Mouse (Mus musculus) midbrain, embryonic 15.5 days (tissue): ENCODE measurements around the gene Snn. TPM values are rescaled to one million over a fixed set of nuclear protein-coding genes. Genes with fewer than 3 reads are reported as not detected.

Source experiments
- ATAC-seq: fragments of 200-750 bp; cut with Nextera tagmentation; replicated peaks from 2 replicates; pipeline ENCODE4 v1.8.0; 2017; ENCODE audit warnings: moderate TSS enrichment
- H3K27ac ChIP-seq: fragments of 300-500 bp; sonication (generic); 2 replicates; pipeline ENCODE4 v1.5.1; 2015; ENCODE audit warnings: mild to moderate bottlenecking, inconsistent platforms
- H3K27me3 ChIP-seq: fragments of 300-500 bp; sonication (generic); replicated peaks from 2 replicates; pipeline ENCODE4 v1.6.1; 2015; ENCODE audit warnings: inconsistent platforms
- H3K36me3 ChIP-seq: fragments of 300-500 bp; sonication (generic); replicated peaks from 2 replicates; pipeline ENCODE4 v1.6.1; 2015; ENCODE audit warnings: inconsistent platforms
- H3K4me1 ChIP-seq: fragments of 300-500 bp; sonication (generic); 2 replicates; pipeline ENCODE4 v1.6.1; 2015; ENCODE audit warnings: inconsistent platforms
- H3K4me2 ChIP-seq: fragments of 300-500 bp; sonication (generic); 2 replicates; pipeline ENCODE4 v1.6.1; 2015; ENCODE audit warnings: inconsistent platforms, mild to moderate bottlenecking, moderate library complexity
- H3K4me3 ChIP-seq: fragments of 300-500 bp; sonication (generic); 2 replicates; pipeline ENCODE4 v1.5.1; 2015; ENCODE audit warnings: mild to moderate bottlenecking, inconsistent platforms
- H3K9ac ChIP-seq: fragments of 300-500 bp; sonication (generic); 2 replicates; pipeline ENCODE4 v1.6.1; 2015; ENCODE audit warnings: mild to moderate bottlenecking, inconsistent platforms
- H3K9me3 ChIP-seq: fragments of 300-500 bp; sonication (generic); 2 replicates; pipeline ENCODE4 v1.6.1; 2016; ENCODE audit warnings: inconsistent platforms
- WGBS: fragments of 180-500 bp; shearing (Covaris S2); methylation state at CpG from one replicate; pipeline ENCODE4 v1.1.7; 2015; ENCODE audit warnings: mixed read lengths; 5-methylcytosine and 5-hydroxymethylcytosine counted together
- polyA plus RNA-seq: library from polyadenylated mRNA; unstranded; fragments of >200 nt; fragmentation: Nextera tagmentation; extraction: Ambion mirVana; gene quantifications from 2 replicates; pipeline ENCODE4 v1.2.1, GENCODE M21; 2015

Snn gene
- polyA plus RNA-seq, 1 experiment from 2014 or later, result 135 TPM

- Histone ChIP-seq H3K4me1 (peaks cover 58% of the 10 kb centered on the region), H3K4me3 (no peak overlapping the region), H3K27ac (no peak overlapping the region), H3K4me2 (no peak overlapping the region), H3K36me3 (peaks cover 12% of the 10 kb centered on the region; the same call in 1 of the 2 replicates), H3K27me3 (no peaks in the 10 kb centered on the region), H3K9me3 (no peaks in the 10 kb centered on the region), H3K9ac (no peak overlapping the region)
- ATAC-seq, result no peak
- WGBS, result 77% methylated on average over 5 of the region's 5 CpGs
Observed at GRCm38 (mm10) chr16:11071176-11071575, 10.4 kb downstream of the Snn start.

GRCm38 (mm10) chr16:11071887-11072286 is 11.1 kb downstream of the Snn start:
- ATAC-seq, result no peak
- Histone ChIP-seq H3K27ac (no peak overlapping the region), H3K27me3 (no peaks in the 10 kb centered on the region), H3K4me3 (no peak overlapping the region), H3K9me3 (no peaks in the 10 kb centered on the region), H3K36me3 (peaks cover 12% of the 10 kb centered on the region; the same call in 1 of the 2 replicates), H3K4me2 (no peak overlapping the region), H3K4me1 (peaks cover 58% of the 10 kb centered on the region), H3K9ac (no peak overlapping the region)
- WGBS, result 88% methylated on average over 4 of the region's 4 CpGs

GRCm38 (mm10) chr16:11072454-11072853 is 11.7 kb downstream of the Snn start:
- peaks cover 56% of the 10 kb centered on the region for H3K4me1 ChIP-seq
- no peak overlapping the region for H3K4me3 ChIP-seq
- H3K36me3 ChIP-seq, result peaks cover 12% of the 10 kb centered on the region; the same call in 1 of the 2 replicates
- H3K4me2 ChIP-seq, result no peak overlapping the region
- no peak for ATAC-seq
- no peaks in the 10 kb centered on the region for H3K27me3 ChIP-seq
- 89% methylated on average over 8 of the region's 8 CpGs for WGBS
- H3K27ac ChIP-seq, result peak overlapping the region; percentile 42; the same call in 1 of the 2 replicates
- H3K9me3 ChIP-seq, result no peaks in the 10 kb centered on the region
- no peak overlapping the region for H3K9ac ChIP-seq

DNA sequence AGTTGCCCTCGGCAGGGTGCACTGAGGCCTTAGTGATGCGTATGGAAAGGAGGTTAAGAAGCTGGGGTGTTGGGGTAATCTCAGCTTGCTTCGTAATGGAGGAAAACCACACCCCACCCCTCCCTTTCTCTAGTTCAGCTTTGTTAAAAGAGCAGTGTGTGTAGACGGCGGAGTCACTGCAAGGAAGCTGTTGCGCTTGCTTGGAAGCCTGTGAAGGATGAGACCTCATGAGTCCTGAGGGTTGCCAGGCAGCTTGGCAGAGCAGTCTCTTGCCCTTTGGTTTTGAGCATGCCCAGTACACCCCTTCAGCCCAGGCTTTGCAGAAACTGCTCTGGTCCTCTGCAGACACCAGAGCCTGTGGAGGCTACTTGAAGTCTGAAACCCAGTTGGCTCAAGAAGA is 12.3 kb downstream of the Snn start:
- Histone ChIP-seq H3K4me1 (peaks cover 50% of the 10 kb centered on the region), H3K27ac (0 out of 2 replicates have a peak overlapping the region, but pooled peaks have one; percentile 42), H3K27me3 (no peaks in the 10 kb centered on the region), H3K4me2 (no peak overlapping the region), H3K4me3 (no peak overlapping the region), H3K9ac (no peak overlapping the region), H3K9me3 (no peaks in the 10 kb centered on the region), H3K36me3 (peaks cover 12% of the 10 kb centered on the region; the same call in 1 of the 2 replicates)
- WGBS, result 71% methylated on average over 6 of the region's 6 CpGs
- ATAC-seq, result no peak

- H3K36me3 ChIP-seq, result peaks cover 16% of the 10 kb centered on the region
- whole genome bisulfite sequencing, result 90% methylated on average over 9 of the region's 9 CpGs
- peaks cover 5% of the 10 kb centered on the region for H3K4me1 ChIP-seq
- H3K9ac ChIP-seq, result no peak overlapping the region
- H3K4me3 ChIP-seq, result no peak overlapping the region
- no peak overlapping the region for H3K27ac ChIP-seq
- no peaks in the 10 kb centered on the region for H3K9me3 ChIP-seq
- H3K27me3 ChIP-seq, result no peaks in the 10 kb centered on the region
- ATAC-seq, result no peak
- no peak overlapping the region for H3K4me2 ChIP-seq
Observed at GRCm38 (mm10) chr16:11077601-11078201, 17.0 kb downstream of the Snn start.

DNA sequence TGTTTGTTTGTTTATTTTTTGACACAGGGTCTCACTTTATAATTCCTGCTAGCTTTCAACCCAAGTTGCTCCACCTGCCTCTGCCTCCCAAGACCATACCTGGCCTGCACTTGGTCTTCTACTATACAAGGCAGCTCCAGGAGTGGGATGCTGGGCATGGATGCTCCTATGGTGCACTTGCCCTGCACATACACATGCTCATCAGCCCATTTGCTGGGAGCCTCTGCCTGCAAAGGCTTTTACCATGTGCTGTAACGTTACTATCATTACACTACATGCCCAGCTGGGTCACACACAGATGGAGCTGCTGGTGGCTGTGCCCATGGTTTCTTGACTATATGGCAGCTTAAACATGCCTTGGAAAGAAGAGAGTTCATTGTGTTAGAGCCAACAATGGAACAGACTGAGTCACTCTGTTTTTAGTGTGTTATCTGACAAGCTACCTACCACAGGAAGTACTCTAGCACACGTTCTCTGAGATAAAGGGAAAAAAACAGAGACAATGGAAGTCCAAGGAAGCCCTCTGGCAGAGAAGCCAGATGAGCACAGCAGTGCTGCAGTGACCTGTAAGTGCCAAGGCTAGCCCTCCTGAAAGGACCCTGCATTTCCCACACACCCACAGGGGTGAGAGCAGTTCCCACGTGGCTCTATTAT is 17.6 kb downstream of the Snn start:
- Histone ChIP-seq H3K27me3 (no peaks in the 10 kb centered on the region), H3K4me2 (no peak overlapping the region)

GRCm38 (mm10) chr16:11084181-11084580 is 23.4 kb downstream of the Snn start:
- no peaks in the 10 kb centered on the region for H3K9me3 ChIP-seq

More for the DNA sequence above, 17.6 kb downstream of the Snn start:
- no peak for ATAC-seq
- H3K36me3 ChIP-seq, result peaks cover 21% of the 10 kb centered on the region
- H3K9ac ChIP-seq, result no peak overlapping the region
- H3K9me3 ChIP-seq, result no peaks in the 10 kb centered on the region
- 79% methylated on average over 3 of the region's 3 CpGs for WGBS
- H3K4me1 ChIP-seq, result no peaks in the 10 kb centered on the region
- H3K4me3 ChIP-seq, result no peak overlapping the region
- H3K27ac ChIP-seq, result no peak overlapping the region

GRCm38 (mm10) chr16:11086299-11086698 is 25.6 kb downstream of the Snn start:
- ATAC-seq, result no peak
- no peak overlapping the region for H3K9ac ChIP-seq
- no peaks in the 10 kb centered on the region for H3K9me3 ChIP-seq
- H3K4me1 ChIP-seq, result no peaks in the 10 kb centered on the region
- H3K4me2 ChIP-seq, result no peak overlapping the region
- no peaks in the 10 kb centered on the region for H3K27me3 ChIP-seq
- WGBS, result 96% methylated on average over 3 of the region's 3 CpGs
- H3K4me3 ChIP-seq, result no peak overlapping the region
- H3K36me3 ChIP-seq, result peaks cover 31% of the 10 kb centered on the region
- no peak overlapping the region for H3K27ac ChIP-seq

More at GRCm38 (mm10) chr16:11084181-11084580, 23.4 kb downstream of the Snn start:
- H3K4me3 ChIP-seq, result no peak overlapping the region
- no peak overlapping the region for H3K4me2 ChIP-seq
- ATAC-seq, result no peak
- H3K27ac ChIP-seq, result no peak overlapping the region
- H3K4me1 ChIP-seq, result no peaks in the 10 kb centered on the region
- 90% methylated on average over 8 of the region's 8 CpGs for WGBS
- no peaks in the 10 kb centered on the region for H3K27me3 ChIP-seq
- H3K36me3 ChIP-seq, result peaks cover 23% of the 10 kb centered on the region
- no peak overlapping the region for H3K9ac ChIP-seq

- Histone ChIP-seq H3K9ac (no peak overlapping the region), H3K27me3 (no peaks in the 10 kb centered on the region), H3K36me3 (peaks cover 31% of the 10 kb centered on the region), H3K4me3 (no peak overlapping the region), H3K4me2 (no peak overlapping the region), H3K4me1 (no peaks in the 10 kb centered on the region), H3K9me3 (no peaks in the 10 kb centered on the region), H3K27ac (peak overlapping the region; percentile 35; the same call in 1 of the 2 replicates)
- 55% methylated on average over 5 of the region's 5 CpGs for WGBS
- ATAC-seq, result peak; percentile 65
Observed at GRCm38 (mm10) chr16:11086856-11087588, 26.3 kb downstream of the Snn start.

DNA sequence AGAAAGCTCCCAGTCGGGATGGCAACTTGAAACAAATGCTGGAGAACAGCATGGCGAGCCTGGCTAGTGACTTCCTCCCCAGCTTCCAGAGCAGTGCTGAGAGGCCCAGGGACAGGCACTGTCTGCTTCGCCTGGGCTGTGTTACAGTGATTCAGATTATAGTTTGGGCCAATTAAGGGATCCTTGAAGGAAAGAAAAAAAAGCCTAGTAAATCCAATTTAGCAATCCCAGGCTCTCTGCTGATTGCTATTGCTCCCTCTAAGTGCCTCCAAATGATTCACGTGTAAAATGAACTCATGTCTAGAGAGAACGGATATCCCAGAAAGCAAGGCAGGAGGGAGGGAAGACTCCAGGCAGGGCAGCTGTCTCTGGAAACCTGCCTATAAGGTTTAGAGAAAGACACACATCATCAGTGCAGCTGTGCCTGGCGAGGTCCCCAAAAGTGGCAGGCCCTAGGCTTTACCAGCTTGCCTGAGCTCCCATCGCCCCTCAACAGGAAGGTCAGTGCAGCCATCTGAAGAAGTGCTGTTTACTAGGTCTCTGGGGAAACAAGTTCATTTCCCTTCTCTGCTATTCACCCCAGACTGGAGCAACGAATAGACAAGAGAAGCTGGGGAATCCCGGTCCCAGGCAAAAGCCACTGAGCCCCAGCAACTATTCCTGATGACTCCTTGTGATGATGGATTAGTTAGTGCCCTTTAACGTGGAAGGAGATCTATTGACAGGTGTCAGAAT is 30.3 kb downstream of the Snn start:
- 85% methylated on average over 10 of the region's 10 CpGs for WGBS
- ATAC-seq, result no peak
- H3K4me2 ChIP-seq, result no peak overlapping the region
- no peak overlapping the region for H3K4me3 ChIP-seq
- H3K9me3 ChIP-seq, result no peaks in the 10 kb centered on the region
- H3K27ac ChIP-seq, result no peak overlapping the region
- no peak overlapping the region for H3K9ac ChIP-seq
- no peaks in the 10 kb centered on the region for H3K4me1 ChIP-seq
- H3K36me3 ChIP-seq, result peaks cover 15% of the 10 kb centered on the region; the same call in 1 of the 2 replicates
- H3K27me3 ChIP-seq, result no peaks in the 10 kb centered on the region

DNA sequence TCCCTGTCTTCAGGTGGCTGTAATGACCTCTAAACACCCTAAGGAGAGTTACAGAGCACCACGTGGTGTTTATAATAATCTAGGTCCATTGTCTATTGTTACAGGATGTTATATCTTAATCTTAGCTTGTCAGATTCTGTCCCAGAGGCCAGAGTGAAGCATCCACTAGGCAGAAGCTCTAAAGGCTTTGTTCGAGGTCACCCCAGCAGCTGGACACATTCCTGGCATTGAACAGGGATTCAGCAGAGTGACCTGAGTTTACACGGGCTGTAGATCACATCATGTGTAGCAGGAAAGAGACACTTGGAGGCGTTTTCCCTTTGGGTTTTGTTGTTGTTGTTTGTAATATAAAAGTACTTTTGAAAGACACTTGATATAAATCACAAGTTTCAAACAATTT is 31.3 kb downstream of the Snn start:
- Histone ChIP-seq H3K9ac (no peak overlapping the region), H3K4me1 (no peaks in the 10 kb centered on the region), H3K27ac (no peak overlapping the region), H3K4me2 (no peak overlapping the region), H3K9me3 (no peaks in the 10 kb centered on the region), H3K4me3 (no peak overlapping the region), H3K36me3 (peaks cover 12% of the 10 kb centered on the region; the same call in 1 of the 2 replicates), H3K27me3 (no peaks in the 10 kb centered on the region)
- 68% methylated on average over 4 of the region's 4 CpGs for WGBS
- ATAC-seq, result no peak

DNA sequence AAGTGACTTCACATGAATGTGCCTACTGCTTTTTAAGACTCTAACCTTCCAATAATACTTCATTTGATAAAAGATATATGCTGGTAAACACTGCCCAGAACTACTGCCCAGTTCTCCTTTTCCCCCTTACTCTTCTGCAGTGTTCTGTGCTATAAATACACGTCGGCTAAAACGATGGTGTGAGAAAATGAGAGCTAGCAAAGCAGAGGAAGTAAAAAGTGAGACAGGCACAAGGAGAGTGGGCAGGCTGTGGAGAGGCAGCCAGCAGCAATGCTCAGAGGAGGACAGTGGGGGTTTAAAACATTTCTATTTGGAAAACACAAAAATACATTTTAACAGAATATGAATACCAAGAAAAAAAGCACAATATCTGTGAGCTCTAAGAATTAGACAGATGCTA is 31.8 kb downstream of the Snn start:
- H3K4me2 ChIP-seq, result no peak overlapping the region
- no peaks in the 10 kb centered on the region for H3K27me3 ChIP-seq
- 88% methylated on average over 3 of the region's 3 CpGs for WGBS
- peaks cover 12% of the 10 kb centered on the region; the same call in 1 of the 2 replicates for H3K36me3 ChIP-seq
- H3K9me3 ChIP-seq, result no peaks in the 10 kb centered on the region
- ATAC-seq, result no peak
- H3K27ac ChIP-seq, result no peak overlapping the region
- no peaks in the 10 kb centered on the region for H3K4me1 ChIP-seq
- H3K9ac ChIP-seq, result no peak overlapping the region
- H3K4me3 ChIP-seq, result no peak overlapping the region
